Mouse (Mus musculus) MEL (cell line): Measurements from ENCODE around the gene Pdgfa.

Experiments
- CTCF ChIP-seq, 3 experiments: IDR thresholded peaks in 2 of 3; conservative IDR thresholded peaks in 1 of 3; 2 replicates each; pipeline ENCODE4 v1.5.1; 2011 to 2012; ENCODE audit warnings: low read length in 3 of 3, low read depth in 2 of 3, mild to moderate bottlenecking in 2 of 3, improper control_type of control experiment in 1 of 3, inconsistent platforms in 1 of 3, mixed read lengths in 1 of 3, moderate library complexity in 1 of 3; ENCODE audit not compliant: control insufficient read depth in 1 of 3, insufficient read depth in 1 of 3, poor library complexity in 1 of 3, severe bottlenecking in 1 of 3
- ELF1 ChIP-seq: IDR thresholded peaks from 2 replicates; pipeline ENCODE4 v1.6.1; 2014; ENCODE audit warnings: low read depth, mild to moderate bottlenecking, inconsistent platforms, low read length, improper control_type of control experiment, moderate library complexity
- EP300 ChIP-seq, 2 experiments: IDR thresholded peaks; 2 replicates each; pipeline ENCODE4 v1.6.1; 2011; ENCODE audit warnings: improper control_type of control experiment in 2 of 2, low read length in 2 of 2, low read depth in 1 of 2, mild to moderate bottlenecking in 1 of 2
- GATA1 ChIP-seq: IDR thresholded peaks from 2 replicates; pipeline ENCODE4 v1.6.1; 2011; ENCODE audit warnings: low read depth, low read length, improper control_type of control experiment
- MYC ChIP-seq: IDR thresholded peaks from 2 replicates; pipeline ENCODE4 v1.6.1; 2011; ENCODE audit warnings: low read depth, mild to moderate bottlenecking, low read length, improper control_type of control experiment, moderate library complexity
- NRF1 ChIP-seq: IDR thresholded peaks from 2 replicates; pipeline ENCODE4 v1.6.1; 2014; ENCODE audit warnings: low read depth, mild to moderate bottlenecking, inconsistent platforms, low read length, improper control_type of control experiment, moderate library complexity; ENCODE audit not compliant: poor library complexity, insufficient read depth, severe bottlenecking
- POLR2A ChIP-seq, 2 experiments: IDR thresholded peaks; 2 replicates each; pipeline ENCODE4 v1.6.1; 2011 to 2012; ENCODE audit warnings: low read length in 2 of 2, mild to moderate bottlenecking in 2 of 2, control low read depth in 1 of 2, improper control_type of control experiment in 1 of 2, low read depth in 1 of 2, moderate library complexity in 1 of 2; ENCODE audit not compliant: control insufficient read depth in 1 of 2, insufficient read depth in 1 of 2, poor library complexity in 1 of 2
- SIN3A ChIP-seq: IDR thresholded peaks from 2 replicates; pipeline ENCODE4 v1.6.1; 2012; ENCODE audit warnings: low read length, improper control_type of control experiment, inconsistent platforms
- SMC3 ChIP-seq: IDR thresholded peaks from 2 replicates; pipeline ENCODE4 v1.6.1; 2011; ENCODE audit warnings: low read depth, low read length, improper control_type of control experiment
- TAL1 ChIP-seq: IDR thresholded peaks from 2 replicates; pipeline ENCODE4 v1.6.1; 2012; ENCODE audit warnings: mild to moderate bottlenecking, inconsistent platforms, low read length, moderate library complexity, mixed read lengths
- UBTF ChIP-seq: IDR thresholded peaks from 2 replicates; pipeline ENCODE4 v1.6.1; 2012; ENCODE audit warnings: low read depth, mild to moderate bottlenecking, inconsistent platforms, low read length, improper control_type of control experiment, moderate library complexity, borderline replicate concordance; ENCODE audit not compliant: insufficient read depth
- USF1 ChIP-seq: IDR thresholded peaks from 2 replicates; pipeline ENCODE4 v1.6.1; 2014; ENCODE audit warnings: low read depth, mild to moderate bottlenecking, inconsistent platforms, low read length, improper control_type of control experiment, moderate library complexity
- ZMIZ1 ChIP-seq: IDR thresholded peaks from 2 replicates; pipeline ENCODE4 v1.6.1; 2012; ENCODE audit warnings: low read depth, mild to moderate bottlenecking, inconsistent platforms, low read length, improper control_type of control experiment, moderate library complexity

- TF ChIP-seq CTCF (IDR thresholded peaks at IDR 0.05 in 2 of 3, conservative IDR thresholded peaks at IDR 0.05 in 1 of 3; ENCODE audit: control insufficient read depth in 1 of 3, insufficient read depth in 1 of 3, low read depth in 2 of 3, low read length in 3 of 3, poor library complexity in 1 of 3, severe bottlenecking in 1 of 3) (no peak), TAL1 (no peak), EP300 (IDR thresholded peaks at IDR 0.05; ENCODE audit: low read depth in 1 of 2, low read length in 2 of 2) (no peak), POLR2A (IDR thresholded peaks at IDR 0.05; ENCODE audit: control insufficient read depth in 1 of 2, insufficient read depth in 1 of 2, low read depth in 1 of 2, low read length in 2 of 2, poor library complexity in 1 of 2) (no peak), UBTF (no peak), MYC (no peak), NRF1 (no peak), ZMIZ1 (no peak), GATA1 (no peak), ELF1 (no peak), USF1 (no peak), SMC3 (no peak), SIN3A (no peak)
Measured at GRCm38 (mm10) chr5:139007141-139007775, 10.1 kb upstream of the Pdgfa start.
